Mouse (Mus musculus) ovary, postnatal 10 days (tissue): ENCODE results near the gene Maff.
A peak's percentile ranks its signal among the peaks of the same experiment; 100 is the strongest.

Experiments
- DNase-seq: peaks from one replicate; pipeline ENCODE4 v3.0.0; 2022; ENCODE audit warnings: low spot score

The Maff gene

GRCm38 (mm10) chr15:79329979-79330363, 16.4 kb upstream of the Maff start:
- no peak for DNase-seq

GRCm38 (mm10) chr15:79330521-79330920, 15.9 kb upstream of the Maff start:
- no peak for DNase-seq

DNA sequence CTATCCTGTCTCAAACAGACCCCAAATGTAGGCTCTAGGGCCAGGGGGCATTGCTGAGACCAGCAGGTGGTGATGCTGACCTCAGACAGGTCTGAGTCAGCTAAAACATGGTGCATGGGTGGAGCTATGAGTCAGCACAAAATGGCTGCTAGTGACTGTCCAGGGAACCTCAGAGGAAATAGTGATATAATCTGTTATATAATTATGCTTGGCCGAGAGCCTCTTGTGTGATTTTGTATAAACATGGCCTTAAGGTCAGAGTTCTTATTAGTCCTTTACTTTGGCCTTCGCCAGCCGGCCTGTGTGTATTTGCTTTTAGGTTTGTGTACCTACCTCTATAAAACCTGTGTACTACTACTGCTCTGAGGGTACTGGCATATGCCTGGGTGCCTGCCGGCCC, 13.0 kb upstream of the Maff start:
- no peak for DNase-seq

- no peak for DNase-seq
Measured at GRCm38 (mm10) chr15:79335061-79335655, 11.3 kb upstream of the Maff start.

GRCm38 (mm10) chr15:79338978-79339377, 7.4 kb upstream of the Maff start:
- no peak for DNase-seq

DNA sequence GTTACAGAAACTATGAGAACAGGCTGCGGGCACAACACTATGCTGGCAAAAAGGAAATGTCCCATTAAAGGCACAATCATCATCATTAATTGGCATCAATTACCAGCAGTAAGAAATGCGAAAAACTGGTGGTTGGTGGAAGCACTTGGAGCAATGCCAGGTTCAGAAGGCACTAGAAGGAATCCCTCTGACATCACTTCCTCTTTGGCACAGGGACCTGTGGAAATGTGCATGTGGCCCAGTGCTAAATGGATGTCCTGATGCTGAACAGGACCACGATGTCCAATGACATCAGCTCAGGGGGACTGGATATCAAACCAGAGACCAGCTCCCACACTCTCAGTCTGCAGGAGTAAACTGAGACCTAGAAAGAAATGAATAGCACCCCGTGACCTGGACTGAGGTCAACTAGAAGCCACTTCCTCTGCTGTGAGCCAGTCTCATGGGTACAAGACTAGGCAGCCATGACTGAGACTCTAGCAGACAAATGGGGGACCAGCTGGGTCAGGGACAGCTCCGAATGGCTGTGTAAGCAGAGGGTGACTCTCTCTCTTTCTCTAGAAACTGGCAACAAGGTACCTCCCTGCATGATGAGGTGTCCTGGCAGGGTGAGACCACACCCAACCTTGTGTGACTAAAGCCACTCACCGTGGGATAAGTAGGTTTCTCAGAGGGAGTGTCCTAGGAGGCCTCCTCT, 3.6 kb upstream of the Maff start:
- DNase-seq, result no peak

GRCm38 (mm10) chr15:79344627-79345026, 1.8 kb upstream of the Maff start:
- DNase-seq, result no peak

DNA sequence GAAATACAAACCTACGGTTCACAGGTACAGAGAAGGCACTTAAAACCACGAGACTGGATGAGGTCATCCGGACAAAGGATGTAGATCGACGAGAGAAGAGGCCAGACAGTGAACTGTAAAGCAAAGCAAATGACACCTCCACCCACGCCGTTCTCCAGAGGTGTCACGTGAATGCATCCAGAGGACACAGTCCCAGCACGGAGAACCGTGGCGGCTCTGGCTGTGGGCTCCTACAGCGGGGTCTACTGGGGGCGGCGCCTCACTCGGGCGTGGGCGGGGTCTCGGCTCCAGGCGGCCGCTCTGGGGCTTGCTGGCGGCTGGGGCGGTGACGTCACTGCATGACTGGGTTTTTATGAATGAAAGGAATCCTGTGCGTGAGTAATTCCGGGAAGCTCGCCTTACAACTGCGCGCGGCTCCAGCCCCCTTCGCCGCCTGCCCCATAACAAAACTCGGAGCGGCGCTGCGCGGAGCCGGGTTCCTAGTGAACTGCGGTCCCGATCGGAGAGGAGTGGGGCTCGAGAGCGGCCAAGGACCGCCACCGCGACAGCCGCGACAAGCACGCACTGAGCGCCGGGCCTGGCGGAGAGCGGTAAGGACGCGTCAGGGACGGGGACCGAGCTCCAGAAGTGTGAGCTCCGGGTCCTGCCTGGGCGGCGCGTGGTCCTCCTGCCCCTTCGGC, 884 bp downstream of the Maff start:
- peak; percentile 69 for DNase-seq

DNA sequence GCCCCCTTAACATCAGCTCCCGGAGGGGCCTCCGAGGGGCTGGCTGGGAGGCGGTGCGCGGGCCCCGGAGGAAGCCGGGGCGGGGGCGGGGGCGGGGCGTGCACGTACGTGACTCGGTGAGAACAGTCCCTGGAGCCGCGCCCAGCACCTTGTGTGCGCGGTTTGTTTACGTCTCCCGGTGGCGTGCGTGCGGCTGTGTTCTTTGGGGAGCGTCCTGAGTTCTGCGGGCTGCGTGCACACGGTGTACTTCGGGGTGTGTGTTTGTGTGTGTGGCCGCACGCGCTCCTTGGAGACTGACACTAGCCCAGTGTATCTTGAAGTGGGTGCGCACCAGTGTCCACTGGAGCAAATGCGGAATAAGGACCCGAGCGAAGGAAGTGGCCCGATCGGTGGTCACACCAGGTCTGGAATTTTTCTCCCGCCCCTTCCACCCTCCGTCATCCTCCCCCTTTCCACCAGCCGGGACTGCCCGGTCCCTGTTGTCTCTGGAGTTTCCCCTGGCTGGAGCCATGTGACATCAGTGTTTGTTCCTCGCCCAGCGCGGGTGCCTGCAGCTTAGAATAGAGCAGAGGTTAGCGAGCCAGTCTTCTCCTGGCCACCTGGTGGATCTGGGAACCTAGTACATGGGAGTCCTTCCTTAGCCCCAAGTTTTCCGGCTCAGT, 1.6 kb downstream of the Maff start:
- DNase-seq, result no peak

- no peak for DNase-seq
Measured at GRCm38 (mm10) chr15:79348651-79349050, 2.2 kb downstream of the Maff start.

DNA sequence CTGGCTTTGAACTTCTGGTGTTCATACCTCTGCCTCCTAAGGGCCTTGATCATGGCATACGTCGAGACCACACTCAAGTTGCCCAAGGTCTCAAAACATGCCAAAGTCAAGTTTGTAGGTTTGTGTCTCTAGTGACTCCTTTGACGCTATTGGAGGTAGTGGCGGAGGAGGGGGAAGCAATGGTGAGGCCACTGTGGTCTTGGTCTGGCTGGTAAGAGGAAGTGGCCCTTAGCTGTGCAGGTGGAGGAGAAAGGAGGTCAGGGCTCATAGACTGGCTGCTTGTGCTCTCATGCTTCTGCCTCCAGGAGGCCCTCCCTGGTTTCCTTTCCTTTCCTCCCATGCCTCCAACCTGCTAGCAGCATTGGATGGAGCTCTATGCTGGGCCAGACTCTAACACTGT, 4.4 kb downstream of the Maff start:
- DNase-seq, result no peak

DNA sequence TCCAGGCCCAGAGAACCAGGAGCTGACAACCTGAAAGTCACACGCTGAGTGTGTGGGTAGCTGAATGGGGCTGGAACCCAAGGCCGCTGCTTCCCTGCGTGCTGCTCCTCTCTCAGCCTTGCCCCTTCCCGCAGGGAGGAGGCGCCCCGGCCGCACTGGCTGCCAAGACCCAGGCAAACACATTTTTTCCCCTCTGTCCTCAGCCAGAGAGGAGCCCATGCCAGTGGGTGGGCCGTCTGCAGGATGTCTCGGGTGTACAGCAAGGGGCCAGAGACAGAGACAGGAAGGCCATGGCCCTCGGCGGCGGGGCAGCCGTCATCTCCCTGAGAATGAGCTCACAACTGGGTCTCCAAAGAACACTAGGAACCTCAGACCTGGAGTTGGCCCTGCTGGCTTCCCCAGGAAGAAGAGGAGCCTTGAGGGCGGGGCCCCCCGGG, 4.9 kb downstream of the Maff start:
- no peak for DNase-seq

GRCm38 (mm10) chr15:79352479-79352878, 6.1 kb downstream of the Maff start:
- DNase-seq, result no peak

DNA sequence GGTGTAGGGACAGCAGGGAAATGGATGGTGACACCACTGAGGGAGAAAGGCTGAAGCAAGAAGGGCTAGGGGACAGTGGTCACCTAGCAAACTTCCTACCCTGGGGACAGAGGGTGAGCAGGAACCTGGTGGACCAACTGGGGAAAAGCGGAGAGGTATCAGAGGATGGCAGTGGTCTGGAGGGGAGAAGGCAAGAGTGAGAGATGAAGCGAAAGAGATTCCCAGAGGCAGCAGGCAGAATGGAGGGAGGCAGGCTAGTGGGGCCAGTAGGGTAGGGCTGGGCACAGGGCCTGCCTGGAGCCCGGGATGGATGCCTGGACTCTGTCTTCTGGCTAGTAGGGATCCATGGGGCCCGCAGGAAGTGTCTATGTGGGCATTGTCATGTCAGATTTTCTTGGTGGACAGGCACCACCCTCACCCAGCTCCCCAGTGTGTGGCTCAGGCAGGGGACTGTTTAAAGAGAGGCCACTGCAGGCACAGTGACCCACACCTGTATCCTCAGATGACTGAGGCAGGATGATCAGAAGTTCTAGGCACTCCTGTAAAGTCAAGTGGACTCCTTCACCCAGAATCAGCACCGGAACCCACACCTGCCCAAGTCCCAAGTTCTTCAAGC, 7.4 kb downstream of the Maff start:
- no peak for DNase-seq

GRCm38 (mm10) chr15:79354619-79355018, 8.2 kb downstream of the Maff start:
- DNase-seq, result no peak

GRCm38 (mm10) chr15:79356481-79356880, 10.1 kb downstream of the Maff start:
- DNase-seq, result no peak

DNA sequence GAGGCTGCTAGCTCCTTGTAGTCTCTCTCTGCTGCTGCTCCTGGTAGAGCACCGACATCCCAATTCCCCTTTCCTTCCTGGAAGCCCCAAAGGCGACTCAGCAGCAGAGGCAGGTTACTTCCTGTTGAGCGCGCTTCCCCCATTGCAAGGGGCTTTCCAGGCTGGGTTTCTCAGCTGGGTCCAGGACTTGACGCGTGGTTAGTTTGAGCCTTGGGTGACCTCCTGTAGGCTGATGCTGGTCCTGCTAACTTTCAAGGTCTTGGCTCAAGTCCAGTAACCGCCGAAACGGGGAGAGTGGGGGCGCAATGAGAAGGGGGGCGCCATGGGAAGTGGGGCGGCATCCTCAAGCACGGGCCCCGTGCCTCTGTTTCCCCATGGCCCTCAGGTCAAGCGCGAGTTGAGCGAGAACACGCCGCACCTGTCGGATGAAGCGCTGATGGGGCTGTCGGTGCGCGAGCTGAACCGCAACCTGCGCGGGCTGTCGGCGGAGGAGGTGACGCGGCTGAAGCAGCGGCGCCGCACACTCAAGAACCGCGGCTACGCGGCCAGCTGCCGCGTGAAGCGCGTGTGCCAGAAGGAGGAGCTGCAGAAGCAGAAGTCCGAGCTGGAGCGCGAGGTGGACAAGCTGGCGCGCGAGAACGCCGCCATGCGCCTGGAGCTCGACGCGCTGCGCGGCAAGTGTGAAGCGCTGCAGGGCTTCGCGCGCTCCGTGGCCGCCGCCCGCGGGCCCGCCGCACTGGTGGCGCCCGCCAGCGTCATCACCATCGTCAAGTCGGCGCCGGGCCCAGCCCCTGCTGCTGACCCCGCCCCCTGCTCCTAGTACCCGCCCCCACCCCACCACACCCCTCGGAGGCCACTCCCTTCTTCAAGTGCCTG, 10.9 kb downstream of the Maff start:
- DNase-seq, result peak; percentile 30

DNA sequence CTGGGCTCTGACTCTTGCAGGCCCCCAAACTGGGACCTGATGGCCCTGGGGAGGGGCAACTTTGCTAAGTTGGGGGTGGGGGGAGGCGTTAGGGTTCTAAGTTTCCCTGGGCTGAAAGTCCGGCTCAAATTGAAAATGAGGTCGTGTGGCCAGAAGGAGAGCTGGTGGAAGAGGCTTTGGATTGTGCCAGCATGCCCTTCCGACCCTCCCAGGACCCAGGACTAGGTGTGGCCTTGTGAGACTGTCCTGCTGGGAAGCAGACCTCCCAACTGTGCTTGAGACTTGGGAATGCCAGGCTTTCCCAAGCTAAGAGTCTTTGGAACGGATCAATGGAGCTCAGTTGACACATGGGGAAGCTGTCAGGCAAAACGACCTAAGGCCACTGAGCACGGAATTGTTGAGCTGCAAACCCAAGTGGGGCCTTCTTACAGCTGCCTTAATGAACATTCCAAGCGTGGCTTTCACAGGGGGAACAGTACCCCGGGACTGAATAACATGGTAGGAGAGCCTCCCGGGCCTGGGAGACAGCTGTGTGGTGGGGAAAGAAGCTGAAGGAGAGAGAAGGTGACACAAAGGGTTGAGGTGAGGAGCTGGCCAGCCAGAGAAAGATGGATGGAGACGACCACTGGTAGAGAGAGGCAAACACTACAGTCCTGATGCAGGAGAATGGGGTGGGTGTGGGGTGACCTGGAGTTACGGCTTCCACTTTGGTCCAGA, 11.7 kb downstream of the Maff start:
- DNase-seq, result no peak

GRCm38 (mm10) chr15:79359954-79360353, 13.5 kb downstream of the Maff start:
- DNase-seq, result no peak

GRCm38 (mm10) chr15:79360371-79360770, 13.9 kb downstream of the Maff start:
- DNase-seq, result no peak

- DNase-seq, result no peak
Measured at GRCm38 (mm10) chr15:79361023-79361422, 14.6 kb downstream of the Maff start.
